Mouse (Mus musculus): ENCODE measurements around the gene Slc25a44.
"Not testable (repeated sequence)": the region's sequence is repeated elsewhere in the genome, so short reads cannot be mapped to it uniquely, and the experiment has no call there.

Gene Slc25a44

DNA sequence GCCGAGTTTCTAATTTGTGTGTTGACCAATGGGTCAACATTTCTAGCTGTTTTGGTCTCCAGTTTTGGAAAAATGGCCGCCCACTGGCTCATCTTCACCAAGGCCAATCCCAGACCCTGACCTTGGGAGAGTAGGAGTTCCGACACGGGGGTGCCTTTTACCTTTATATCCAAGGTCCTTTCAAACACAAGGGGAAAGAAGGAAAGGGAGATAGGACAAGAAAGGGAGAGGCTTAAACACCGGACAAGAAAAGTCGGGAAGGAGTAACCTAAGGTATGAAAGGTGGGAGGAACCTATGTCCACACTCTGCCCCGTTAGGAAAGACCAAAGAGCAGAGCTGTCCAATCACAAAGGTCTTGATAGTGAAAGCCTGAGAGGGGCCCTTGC lies 14.3 kb downstream of the Slc25a44 start:
- DNase-seq (ENCODE audit: low spot score): no peak

DNA sequence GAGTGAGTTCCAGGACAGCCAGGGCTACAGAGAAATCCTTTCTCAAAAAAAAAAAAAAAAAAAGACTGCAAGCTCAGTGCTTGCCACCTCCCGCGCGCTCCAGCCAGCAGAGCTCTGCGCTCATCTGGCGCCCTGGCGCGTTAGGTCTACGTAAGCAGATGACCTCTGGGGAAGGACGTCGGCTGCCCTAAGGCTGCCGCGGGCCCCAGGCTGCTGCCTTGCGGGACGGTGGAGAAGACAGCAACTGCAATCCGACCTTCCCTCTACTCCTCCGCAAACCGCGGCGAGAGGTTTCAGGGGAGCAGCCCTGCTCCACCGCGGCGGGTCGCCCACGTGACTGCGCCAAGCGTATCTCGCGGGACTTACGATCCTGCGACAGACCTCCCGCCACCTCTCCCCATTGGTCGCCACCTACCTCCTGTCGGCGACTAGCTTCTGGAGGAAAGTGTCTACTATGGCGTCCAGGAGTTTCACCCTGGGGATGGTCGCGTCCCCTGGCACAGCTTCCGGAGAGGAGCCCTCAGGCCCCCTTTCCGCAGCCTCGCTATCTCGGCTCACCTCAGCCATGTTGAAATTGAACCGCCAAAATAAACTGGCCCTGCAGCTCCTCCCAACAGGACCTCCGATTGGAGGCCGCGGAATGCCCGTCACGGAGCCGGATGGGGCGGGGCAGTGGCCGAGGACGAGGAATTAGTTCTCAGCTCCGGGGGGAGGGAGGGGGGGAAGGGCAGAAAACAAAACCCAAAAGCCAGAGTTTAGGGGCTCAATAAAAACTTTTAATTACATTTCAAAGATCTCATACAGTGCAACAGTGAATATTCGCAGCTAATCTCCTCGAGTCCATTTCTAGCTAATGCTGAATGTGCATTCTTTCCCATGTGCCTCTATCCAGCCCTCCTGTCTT lies 14.9 kb downstream of the Slc25a44 start, which contains the start of gene Pmf1:
Pmf1 (minus strand) TSS at position 591 of the 904 bp plus-strand sequence.
- DNase-seq (ENCODE audit: low spot score): peak; percentile 80

DNA sequence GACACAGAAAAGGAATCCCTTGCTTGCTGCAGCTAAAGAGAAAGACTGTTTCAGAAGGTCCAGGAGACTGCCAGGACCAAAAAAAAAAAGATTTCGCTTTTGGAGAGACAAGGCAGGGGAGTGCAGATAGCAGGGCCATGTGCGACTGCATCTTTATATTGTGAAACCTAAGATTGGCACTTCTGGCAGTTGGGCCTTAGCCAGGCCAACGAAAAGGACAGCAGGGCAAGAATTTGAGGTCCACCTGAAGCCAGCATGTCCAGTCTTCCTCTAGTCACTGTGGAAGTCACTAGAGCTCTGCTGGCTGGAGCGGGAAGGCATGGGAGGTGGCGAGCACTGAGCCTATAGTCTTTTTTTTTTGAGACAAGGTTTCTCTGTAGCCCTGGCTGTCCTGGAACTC lies 16.0 kb downstream of the Slc25a44 start:
- no peak for DNase-seq (ENCODE audit: low spot score)

DNA sequence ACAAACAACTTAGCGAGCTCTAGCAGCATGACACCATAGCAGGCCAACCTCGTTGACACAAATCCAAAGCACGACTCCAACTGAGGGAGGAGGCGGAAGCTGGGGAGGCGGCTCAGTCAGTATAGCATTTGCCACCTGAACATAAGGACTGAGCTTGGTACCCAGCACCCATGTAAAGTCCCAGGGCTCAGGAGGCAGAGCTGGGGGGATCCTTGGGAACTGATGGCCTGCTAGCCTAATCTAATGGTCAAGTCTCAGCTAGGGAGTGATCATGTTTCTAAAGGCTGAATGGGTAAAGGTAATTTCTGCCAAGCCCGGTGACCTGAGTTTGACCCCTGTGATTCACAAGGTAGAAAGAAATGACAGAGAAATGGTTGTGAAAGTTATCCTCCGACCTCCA lies 17.4 kb downstream of the Slc25a44 start:
- DNase-seq (ENCODE audit: low spot score): no peak

DNA sequence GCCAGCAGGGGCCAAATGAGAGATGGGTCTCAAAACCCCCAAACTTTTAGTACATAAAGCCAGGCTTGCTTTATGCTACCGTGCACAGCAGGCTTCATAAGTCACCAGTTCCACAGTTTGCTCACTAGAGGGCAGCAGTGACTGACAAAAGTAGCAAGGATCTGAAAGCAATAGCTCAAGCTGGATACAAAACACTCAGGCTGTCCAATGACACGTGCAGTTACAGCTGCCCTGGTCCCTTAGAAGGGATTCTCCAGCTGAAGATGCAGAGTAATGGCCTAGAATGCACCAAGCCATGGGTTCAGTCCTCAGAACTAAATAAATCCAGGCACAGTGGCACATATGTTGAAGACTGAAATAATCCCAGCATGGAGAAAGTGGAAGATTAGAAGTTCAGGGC lies 17.8 kb downstream of the Slc25a44 start:
- DNase-seq (ENCODE audit: low spot score): peak; percentile 51

DNA sequence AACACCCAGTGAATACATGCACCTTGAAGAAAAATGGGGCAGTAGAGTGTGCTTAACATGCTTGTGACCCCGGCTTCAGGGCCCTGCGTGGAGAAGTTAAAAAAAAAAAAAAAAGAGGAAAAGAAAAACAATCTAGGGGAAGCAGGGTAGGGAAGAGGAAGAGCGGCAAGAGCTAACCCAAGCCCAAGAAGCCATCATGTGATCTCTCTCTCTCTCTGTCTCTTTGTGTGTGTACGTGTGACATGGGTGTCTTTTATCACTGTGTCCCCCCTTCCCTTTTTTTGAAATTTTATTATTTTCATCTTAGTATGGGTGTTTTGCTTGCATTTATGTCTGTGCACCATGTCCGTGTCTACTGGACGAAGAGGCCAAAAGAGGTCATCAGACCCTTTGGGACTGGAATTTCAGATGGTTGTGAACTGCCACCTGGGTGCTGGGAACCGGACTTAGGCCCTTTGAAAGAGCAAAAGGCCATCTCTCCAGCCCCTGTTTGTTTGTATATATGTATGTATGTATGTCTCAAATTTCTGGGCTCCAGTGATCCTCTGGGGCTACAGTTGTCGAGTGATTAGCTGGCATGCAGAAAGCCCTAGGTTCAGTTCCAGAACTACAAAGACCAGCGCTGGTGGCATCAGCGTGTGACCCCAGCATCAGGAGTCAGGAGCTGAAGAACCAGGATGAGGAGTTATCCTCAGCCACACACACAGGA lies 21.3 kb downstream of the Slc25a44 start:
- no peak for DNase-seq (ENCODE audit: low spot score)

DNA sequence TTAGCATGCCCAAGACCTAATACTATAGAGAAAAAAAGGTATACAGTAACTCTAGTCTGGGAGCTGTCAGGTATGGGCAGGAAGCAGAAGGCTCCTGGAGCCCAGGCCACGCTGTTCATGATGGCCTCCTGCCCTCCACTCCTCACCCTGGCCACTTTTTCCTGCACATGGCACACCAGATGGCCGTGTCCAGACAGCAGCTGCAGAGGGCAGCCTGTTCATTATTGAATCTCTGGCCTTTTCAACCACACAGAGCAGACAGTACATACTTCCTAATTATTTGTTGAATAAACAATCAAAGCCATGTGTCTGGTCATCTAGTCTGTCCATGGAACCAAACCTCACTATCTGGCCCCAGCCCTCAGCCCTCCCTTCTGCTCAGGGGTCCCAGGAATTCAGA lies 26.3 kb downstream of the Slc25a44 start:
- DNase-seq (ENCODE audit: low spot score): no peak

DNA sequence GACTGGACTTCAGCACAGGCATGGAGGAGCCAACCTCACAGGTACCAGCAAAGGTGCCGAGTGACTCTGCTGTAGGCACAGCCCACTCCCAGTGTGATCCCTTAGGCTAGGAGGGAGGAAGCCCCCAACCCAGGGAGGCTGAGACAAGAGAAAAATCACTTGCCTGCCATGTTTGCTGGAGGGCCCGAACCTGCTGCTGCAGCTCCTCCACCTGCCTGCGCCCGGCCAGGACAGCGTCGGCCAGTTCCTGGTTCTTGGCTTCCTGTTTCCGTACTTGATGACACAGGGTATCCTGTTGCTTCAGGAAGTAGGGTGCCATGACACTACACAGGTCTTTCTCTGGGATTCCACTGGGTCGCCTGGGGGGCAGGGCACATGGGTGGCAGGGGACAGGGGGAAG lies 29.2 kb downstream of the Slc25a44 start:
- no peak for DNase-seq (ENCODE audit: low spot score)

DNA sequence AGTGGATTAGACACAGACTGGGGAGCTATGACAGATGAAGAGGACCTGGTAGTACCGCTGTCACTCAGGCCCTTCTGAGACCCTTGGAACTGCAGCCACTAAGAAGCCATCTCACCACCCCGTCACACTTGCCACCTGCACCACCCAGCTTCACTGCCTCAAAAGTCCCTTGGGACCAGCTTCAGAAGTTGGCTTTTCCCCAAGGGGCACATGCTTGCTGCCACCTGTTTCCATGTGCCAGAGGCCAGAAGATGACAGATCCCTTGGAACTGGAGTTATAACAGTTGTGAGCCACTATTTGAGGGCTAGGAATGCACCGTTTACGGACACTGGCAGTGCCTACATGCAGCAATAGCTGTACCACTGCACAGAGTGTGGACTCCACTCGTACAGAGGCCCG lies 29.7 kb downstream of the Slc25a44 start:
- no peak for DNase-seq (ENCODE audit: low spot score)

DNA sequence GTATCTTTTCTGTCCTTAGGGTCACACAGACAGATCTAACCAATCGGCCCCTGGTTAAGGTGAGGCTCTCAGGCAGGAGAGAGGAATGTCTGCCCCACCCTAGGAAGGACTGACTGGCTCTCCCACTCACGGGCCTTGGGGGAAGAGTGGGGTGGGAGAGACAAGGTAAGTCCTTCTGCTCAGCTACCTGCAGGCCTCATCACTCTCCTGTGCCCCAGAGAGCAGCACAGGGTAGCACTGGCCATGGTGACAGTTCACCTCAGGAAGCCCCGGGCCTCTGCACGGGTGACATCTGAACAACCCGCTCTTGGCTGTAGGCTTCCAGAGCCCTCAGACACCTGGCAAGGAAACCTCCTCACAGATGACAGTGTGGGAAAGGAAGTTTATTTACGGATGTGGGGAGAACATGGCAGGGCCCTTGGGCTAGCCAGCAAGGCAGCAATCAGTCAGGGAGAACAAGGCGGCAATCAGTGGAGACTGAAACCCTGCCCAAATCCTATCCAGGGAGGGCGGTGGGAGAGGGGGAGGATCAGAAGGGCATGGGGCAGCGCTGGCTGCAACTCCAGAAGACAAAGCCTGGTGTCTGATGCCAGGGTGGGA lies 31.1 kb downstream of the Slc25a44 start:
- no peak for DNase-seq (ENCODE audit: low spot score)

DNA sequence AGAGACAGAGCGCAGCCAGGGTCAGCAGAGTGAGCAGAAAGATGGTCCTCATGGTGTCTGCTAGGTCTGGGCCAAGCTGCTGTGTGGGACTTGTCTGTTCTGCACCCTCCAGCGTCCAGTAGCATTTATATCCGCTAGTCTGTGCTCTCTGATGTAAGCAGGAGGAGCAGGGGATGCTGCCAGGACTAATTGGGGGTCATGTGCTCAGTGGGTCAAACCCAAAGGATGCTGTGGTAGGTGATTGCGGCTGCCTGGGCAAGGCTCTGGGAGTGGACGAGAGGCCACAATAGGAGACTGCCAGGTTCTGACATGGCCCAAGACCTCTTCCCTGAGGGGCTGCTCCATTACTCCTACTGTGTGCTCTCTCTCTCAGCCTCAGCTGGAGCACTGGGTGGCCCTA lies 40.6 kb downstream of the Slc25a44 start, which contains the start of gene Bglap:
Bglap (minus strand) TSS at position 101 of the 400 bp plus-strand sequence.
- no peak for DNase-seq (ENCODE audit: low spot score)

DNA sequence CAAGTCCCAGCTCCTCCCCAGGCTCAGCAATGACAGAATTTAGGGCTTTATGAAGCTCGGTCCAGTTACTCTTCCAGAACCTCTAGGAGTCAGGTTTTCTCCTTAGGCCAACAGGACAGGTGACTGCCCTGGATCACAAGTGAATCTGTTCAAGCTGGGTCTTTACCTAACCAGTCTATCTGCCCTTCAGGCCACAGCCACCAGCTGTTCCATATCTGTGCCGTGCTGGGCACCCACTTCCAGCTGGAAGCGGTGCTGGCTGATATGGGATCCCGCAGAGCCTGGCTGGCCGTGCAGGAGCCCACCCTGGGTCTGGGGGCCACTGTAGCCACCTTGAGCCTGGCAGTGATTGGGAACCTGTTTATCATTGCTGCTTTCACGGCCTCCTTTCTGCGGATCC lies 42.6 kb downstream of the Slc25a44 start:
- DNase-seq (ENCODE audit: low spot score): not testable (repeated sequence)

DNA sequence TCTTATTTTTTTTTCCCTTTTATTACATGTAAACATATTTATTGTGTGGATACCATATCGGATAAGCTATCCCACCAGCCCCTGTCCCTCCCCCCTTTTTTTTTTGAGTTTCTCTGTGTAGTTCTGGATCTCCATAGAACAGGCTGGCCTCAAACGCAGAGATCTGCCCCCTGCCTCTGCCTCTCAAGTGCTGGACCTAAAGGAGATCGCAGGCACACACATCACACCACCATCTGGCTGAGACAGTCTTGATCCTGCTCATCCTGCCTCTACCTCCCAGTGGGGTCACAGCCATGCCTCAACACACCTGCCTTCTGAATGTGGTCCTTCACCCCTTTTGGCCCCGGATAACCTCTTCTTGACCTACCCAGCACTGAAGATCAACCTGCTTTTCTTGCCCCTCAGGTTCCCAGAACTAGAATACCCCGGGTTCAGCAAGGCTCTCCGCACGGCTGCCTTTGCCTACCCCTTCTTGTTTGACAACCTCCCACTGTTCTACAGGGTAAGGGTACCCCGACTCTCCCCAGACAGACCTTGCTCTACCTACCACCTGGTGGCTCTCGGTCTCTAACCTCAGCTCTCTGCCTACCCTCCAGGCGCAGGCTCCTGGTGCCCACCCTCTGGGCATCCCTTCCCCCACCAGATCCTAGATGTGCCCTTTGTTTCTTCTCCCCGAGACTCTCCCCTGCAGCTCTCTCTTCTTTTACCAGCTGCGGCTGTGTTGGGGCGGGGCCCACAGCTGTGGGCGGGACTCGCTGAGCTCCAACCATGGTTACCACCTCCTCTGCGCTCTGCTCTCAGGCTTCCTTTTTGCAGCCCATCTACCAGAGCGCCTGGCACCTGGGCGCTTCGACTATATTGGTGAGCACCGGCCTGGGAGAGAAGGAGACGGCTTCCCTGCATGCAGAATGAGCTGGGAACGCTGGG lies 43.3 kb downstream of the Slc25a44 start:
- not testable (repeated sequence) for DNase-seq (ENCODE audit: low spot score)

DNA sequence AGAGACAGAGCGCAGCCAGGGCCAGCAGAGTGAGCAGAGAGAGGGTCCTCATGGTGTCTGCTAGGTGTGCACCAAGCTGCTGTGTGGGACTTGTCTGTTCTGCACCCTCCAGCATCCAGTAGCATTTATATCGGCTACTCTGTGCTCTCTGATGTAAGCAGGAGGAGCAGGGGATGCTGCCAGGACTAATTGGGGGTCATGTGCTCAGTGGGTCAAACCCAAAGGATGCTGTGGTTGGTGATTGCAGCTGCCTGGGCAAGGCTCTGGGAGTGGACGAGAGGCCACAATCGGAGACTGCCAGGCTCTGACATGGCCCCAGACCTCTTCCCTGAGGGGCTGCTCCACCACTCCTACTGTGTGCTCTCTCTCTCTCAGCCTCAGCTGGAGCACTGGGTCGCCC lies 46.3 kb downstream of the Slc25a44 start, which contains the start of gene Bglap2:
Bglap2 (minus strand) TSS at position 101 of the 400 bp plus-strand sequence.
- not testable (repeated sequence) for DNase-seq (ENCODE audit: low spot score)

DNA sequence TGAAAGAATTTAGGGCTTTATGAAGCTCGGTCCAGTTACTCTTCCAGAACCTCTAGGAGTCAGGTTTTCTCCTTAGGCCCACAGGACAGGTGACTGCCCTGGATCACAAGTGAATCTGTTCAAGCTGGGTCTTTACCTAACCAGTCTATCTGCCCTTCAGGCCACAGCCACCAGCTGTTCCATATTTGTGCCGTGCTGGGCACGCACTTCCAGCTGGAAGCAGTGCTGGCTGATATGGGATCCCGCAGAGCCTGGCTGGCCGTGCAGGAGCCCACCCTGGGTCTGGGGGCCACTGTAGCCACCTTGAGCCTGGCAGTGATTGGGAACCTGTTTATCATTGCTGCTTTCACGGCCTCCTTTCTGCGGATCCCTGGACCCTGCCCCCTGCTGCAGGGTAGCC lies 48.3 kb downstream of the Slc25a44 start:
- not testable (repeated sequence) for DNase-seq (ENCODE audit: low spot score)

DNA sequence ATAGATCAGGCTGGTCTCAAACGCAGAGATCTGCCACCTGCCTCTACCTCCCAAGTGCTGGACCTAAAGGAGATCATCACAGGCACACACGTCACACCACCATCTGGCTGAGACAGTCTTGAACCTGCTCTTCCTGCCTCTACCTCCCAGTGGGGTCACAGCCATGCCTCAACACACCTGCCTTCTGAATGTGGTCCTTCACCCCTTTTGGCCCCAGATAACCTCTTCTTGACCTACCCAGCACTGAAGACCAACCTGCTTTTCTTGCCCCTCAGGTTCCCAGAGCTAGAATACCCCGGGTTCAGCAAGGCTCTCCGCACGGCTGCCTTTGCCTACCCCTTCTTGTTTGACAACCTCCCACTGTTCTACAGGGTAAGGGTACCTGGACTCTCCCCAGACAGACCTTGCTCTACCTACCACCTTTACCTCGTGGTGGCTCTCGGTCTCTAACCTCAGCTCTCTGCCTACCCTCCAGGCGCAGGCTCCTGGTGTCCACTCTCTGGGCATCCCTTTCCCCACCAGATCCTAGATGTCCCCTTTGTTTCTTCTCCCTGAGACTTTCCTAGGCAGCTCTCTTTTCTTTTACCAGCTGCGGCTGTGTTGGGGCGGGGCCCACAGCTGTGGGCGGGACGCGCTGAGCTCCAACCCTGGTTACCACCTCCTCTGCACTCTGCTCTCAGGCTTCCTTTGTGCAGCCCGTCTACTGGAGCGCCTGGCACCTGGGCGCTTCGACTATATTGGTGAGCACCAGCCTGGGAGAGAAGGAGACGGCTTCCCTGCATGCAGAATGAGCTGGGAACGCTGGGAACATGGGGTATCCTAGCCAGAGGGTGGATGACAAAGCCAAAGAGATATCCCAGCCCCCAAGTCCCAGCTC lies 49.0 kb downstream of the Slc25a44 start:
- DNase-seq (ENCODE audit: low spot score): not testable (repeated sequence)

DNA sequence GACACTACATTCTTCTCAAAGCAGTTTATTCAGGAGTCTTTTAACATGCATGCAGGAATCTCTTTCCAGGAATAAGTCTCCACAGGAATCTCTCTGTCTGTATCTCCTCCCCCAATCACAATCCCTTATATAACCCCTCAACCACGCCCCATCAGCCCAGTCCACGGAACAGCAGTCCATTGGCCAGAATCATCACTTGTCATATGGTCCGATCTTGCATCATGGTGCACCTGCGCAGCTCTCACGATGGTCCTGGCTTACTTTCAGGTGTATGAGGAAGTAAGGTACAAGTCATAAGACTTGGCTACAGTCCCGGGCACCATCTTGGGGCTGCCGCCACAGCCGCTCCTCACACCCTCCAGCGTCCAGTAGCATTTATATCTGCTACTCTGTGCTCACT lies 52.3 kb downstream of the Slc25a44 start, which contains the start of gene Bglap3:
Bglap3 (minus strand) TSS at position 101 of the 400 bp plus-strand sequence.
- not testable (repeated sequence) for DNase-seq (ENCODE audit: low spot score)

DNA sequence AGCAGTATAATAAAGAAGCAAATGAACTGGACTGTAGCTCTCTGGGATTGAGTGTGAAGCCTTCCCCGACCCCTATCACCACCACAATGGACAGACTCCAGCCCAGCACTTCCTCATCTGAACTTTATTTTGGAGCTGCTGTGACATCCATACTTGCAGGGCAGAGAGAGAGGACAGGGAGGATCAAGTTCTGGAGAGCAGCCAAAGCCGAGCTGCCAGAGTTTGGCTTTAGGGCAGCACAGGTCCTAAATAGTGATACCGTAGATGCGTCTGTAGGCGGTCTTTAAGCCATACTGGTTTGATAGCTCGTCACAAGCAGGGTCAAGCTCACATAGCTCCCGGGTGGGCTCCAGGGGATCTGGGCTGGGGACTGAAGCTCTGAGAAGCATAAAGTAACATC lies 56.4 kb downstream of the Slc25a44 start:
- not testable (repeated sequence) for DNase-seq (ENCODE audit: low spot score)

DNA sequence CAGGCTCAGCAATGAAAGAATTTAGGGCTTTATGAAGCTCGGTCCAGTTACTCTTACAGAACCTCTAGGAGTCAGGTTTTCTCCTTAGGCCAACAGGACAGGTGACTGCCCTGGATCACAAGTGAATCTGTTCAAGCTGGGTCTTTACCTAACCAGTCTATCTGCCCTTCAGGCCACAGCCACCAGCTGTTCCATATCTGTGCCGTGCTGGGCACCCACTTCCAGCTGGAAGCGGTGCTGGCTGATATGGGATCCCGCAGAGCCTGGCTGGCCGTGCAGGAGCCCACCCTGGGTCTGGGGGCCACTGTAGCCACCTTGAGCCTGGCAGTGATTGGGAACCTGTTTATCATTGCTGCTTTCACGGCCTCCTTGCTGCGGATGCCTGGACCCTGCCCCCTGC lies 57.4 kb downstream of the Slc25a44 start:
- not testable (repeated sequence) for DNase-seq (ENCODE audit: low spot score)

DNA sequence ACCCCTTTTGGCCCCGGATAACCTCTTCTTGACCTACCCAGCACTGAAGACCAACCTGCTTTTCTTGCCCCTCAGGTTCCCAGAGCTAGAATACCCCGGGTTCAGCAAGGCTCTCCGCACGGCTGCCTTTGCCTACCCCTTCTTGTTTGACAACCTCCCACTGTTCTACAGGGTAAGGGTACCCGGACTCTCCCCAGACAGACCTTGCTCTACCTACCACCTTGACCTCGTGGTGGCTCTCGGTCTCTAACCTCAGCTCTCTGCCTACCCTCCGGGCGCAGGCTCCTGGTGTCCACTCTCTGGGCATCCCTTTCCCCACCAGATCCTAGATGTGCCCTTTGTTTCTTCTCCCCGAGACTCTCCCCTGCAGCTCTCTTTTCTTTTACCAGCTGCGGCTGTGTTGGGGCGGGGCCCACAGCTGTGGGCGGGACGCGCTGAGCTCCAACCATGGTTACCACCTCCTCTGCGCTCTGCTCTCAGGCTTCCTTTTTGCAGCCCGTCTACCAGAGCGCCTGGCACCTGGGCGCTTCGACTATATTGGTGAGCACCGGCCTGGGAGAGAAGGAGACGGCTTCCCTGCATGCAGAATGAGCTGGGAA lies 58.0 kb downstream of the Slc25a44 start:
- DNase-seq (ENCODE audit: low spot score): not testable (repeated sequence)

Data from layer of hippocampus, adult 9-10 months (tissue).